Mouse (Mus musculus): ENCODE results near the gene Cmss1.

GRCm38 (mm10) chr16:57573831-57574230, 32.8 kb downstream of the Cmss1 start:
- TF ChIP-seq MAX (IDR thresholded peaks at IDR 0.05; ENCODE audit: low read depth) = no peak
- no peak for TF ChIP-seq MYOG (IDR thresholded peaks at IDR 0.05; ENCODE audit: control insufficient read depth in 1 of 3, insufficient read depth in 1 of 3, insufficient read length in 2 of 3, low read depth in 2 of 3)
- no peak for TF ChIP-seq MYOD1 (IDR thresholded peaks at IDR 0.05; ENCODE audit: control insufficient read depth in 1 of 3, insufficient read length in 2 of 3, low read depth in 2 of 3)
- TF ChIP-seq POLR2A (IDR thresholded peaks at IDR 0.05; ENCODE audit: insufficient read length, low read depth) = no peak
- TF ChIP-seq TCF3 (IDR thresholded peaks at IDR 0.05; ENCODE audit: insufficient read length, low read depth) = no peak
- TF ChIP-seq USF1 (IDR thresholded peaks at IDR 0.05; ENCODE audit: low read depth) = no peak
- TF ChIP-seq TCF12 (IDR thresholded peaks at IDR 0.05; ENCODE audit: insufficient read depth, poor library complexity, severe bottlenecking) = no peak
- TF ChIP-seq CEBPB (IDR thresholded peaks at IDR 0.05; ENCODE audit: insufficient read depth, poor library complexity, severe bottlenecking) = no peak
- no peak for TF ChIP-seq POLR2AphosphoS2 (IDR thresholded peaks at IDR 0.05; ENCODE audit: insufficient read length, low read depth)
- TF ChIP-seq E2F4 (IDR thresholded peaks at IDR 0.05; ENCODE audit: insufficient read depth) = no peak

Measured in myocyte (in vitro differentiated cells).